Mouse (Mus musculus) C2C12 (cell line): ENCODE measurements around the gene Hdac6. TPM values are rescaled to one million over a fixed set of nuclear protein-coding genes. Genes with fewer than 3 reads are reported as not detected.

Experiments
- H3K27me3 ChIP-seq: one replicate; pipeline ENCODE4 v1.6.1; 2011; ENCODE audit not compliant: control insufficient read depth, insufficient read depth, insufficient read length
- H3K36me3 ChIP-seq: one replicate; pipeline ENCODE4 v1.6.1; 2011; ENCODE audit not compliant: control insufficient read depth, insufficient read depth
- H3K4me3 ChIP-seq: one replicate; pipeline ENCODE4 v1.5.1; 2011; ENCODE audit warnings: mild to moderate bottlenecking, control low read depth; ENCODE audit not compliant: poor library complexity, insufficient read depth, severe bottlenecking
- H3K79me2 ChIP-seq: one replicate; pipeline ENCODE4 v1.6.1; 2011; ENCODE audit not compliant: control insufficient read depth, insufficient read depth
- H3K79me3 ChIP-seq: one replicate; pipeline ENCODE4 v1.6.1; 2011; ENCODE audit warnings: low read depth, control low read depth
- H3ac ChIP-seq: one replicate; pipeline ENCODE3; 2011; ENCODE audit warnings: low read depth; ENCODE audit not compliant: control insufficient read depth, insufficient read length
- CEBPB ChIP-seq: IDR thresholded peaks from one replicate; pipeline ENCODE4 v1.6.1; 2011; ENCODE audit warnings: low read depth, mild to moderate bottlenecking, control low read depth, moderate library complexity
- CTCF ChIP-seq: IDR thresholded peaks from one replicate; pipeline ENCODE4 v1.5.1; 2011; ENCODE audit not compliant: control insufficient read depth, insufficient read depth, insufficient read length
- FOSL1 ChIP-seq: IDR thresholded peaks from one replicate; pipeline ENCODE4 v1.8.0; 2011; ENCODE audit warnings: mild to moderate bottlenecking, low read length; ENCODE audit not compliant: poor library complexity, insufficient read depth, severe bottlenecking
- MAX ChIP-seq: IDR thresholded peaks from one replicate; pipeline ENCODE4 v1.6.1; 2011; ENCODE audit warnings: mild to moderate bottlenecking, control low read depth
- MYOD1 ChIP-seq: IDR thresholded peaks from one replicate; pipeline ENCODE4 v1.6.1; 2011; ENCODE audit warnings: low read depth; ENCODE audit not compliant: control insufficient read depth, insufficient read length
- MYOG ChIP-seq: IDR thresholded peaks from one replicate; pipeline ENCODE4 v1.6.1; 2011; ENCODE audit not compliant: control insufficient read depth, insufficient read length; ENCODE audit errors: extremely low read depth
- USF1 ChIP-seq: IDR thresholded peaks from one replicate; pipeline ENCODE4 v1.6.1; 2011; ENCODE audit warnings: low read depth, mild to moderate bottlenecking, control low read depth, moderate library complexity
- polyA plus RNA-seq: library from polyadenylated mRNA; unstranded; fragments of >200 nt; fragmentation: generic; extraction: Trizol; gene quantifications from one replicate; pipeline ENCODE4 v1.2.1, GENCODE M21; 2012; ENCODE audit warnings: missing spikeins

Gene Hdac6
- polyA plus RNA-seq, 1 experiment, result 19.0 TPM

DNA sequence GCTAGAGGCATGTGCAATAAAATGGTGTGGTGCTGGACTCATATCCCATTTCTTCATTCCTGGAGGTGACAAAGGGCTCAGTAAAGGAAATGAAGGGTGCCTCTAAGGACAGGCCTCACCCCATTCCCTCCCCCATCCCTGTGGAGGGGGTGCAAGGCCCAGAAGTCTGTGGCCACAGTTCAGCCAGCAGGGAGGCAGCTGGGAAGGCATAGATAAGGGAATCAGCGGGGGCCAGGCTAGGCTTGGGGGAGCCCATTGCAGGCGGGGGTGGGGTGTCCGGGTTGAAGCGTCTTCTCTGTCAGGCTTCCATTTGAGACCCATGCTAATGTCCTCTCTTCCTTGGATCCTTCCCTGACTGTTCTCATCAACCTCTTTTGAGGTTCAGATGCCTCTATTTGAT lies 23.6 kb upstream of the Hdac6 start:
- H3K27me3 ChIP-seq, result no peaks in the 10 kb centered on the region
- no peak overlapping the region for H3K4me3 ChIP-seq
- no peak for TF ChIP-seq FOSL1
- no peak overlapping the region for H3ac ChIP-seq
- no peaks in the 10 kb centered on the region for H3K36me3 ChIP-seq
- H3K79me2 ChIP-seq, result no peaks in the 10 kb centered on the region
- H3K79me3 ChIP-seq, result no peaks in the 10 kb centered on the region

DNA sequence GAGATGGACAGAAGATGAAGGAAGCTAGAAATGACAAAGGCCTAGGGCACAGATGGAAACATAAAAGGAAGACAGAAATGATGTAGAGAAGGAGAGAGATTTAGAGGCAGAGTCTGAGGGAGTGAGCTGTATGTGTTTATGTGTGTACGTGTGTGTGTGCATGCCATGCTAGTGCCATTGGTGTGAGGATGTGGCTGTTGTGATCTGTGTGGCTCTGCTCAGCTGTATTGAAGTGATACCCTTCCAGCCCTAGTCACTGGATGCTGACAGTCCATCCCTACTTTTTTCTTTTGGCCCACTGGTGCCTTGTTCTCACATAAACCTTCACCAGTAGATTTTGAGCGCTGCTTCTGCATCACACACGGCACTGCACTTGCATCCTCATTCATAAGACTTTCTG lies 21.2 kb upstream of the Hdac6 start:
- Histone ChIP-seq H3K79me2 (no peaks in the 10 kb centered on the region), H3K4me3 (no peak overlapping the region), H3K27me3 (no peaks in the 10 kb centered on the region), H3K36me3 (no peaks in the 10 kb centered on the region), H3K79me3 (no peaks in the 10 kb centered on the region), H3ac (no peak overlapping the region)
- TF ChIP-seq USF1 (no peak), MAX (no peak), MYOG (no peak), MYOD1 (no peak), CEBPB (no peak), FOSL1 (no peak), CTCF (no peak)

DNA sequence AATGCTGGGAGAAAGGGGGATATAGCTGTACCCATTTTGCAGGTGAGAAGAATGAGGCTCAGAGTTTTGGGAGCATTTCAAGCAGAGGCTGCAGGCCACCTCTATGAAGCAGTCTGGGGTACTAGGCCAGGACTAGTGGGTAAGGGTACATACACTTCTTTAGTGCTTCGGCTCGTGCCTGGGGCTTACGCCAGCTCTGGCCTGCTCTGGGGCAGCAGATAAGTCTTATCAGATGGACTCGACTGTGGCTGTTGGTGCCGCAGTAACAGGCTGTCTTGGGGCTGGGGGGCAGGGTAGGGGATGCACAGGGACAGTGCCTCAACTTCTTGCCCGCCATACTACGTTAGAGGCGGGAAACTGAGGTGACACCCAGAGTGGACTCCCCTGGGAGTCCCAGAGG lies 20.5 kb upstream of the Hdac6 start:
- Histone ChIP-seq H3K79me2 (no peaks in the 10 kb centered on the region), H3K36me3 (no peaks in the 10 kb centered on the region), H3K79me3 (no peaks in the 10 kb centered on the region), H3ac (no peak overlapping the region), H3K4me3 (no peak overlapping the region), H3K27me3 (no peaks in the 10 kb centered on the region)
- TF ChIP-seq MYOG (no peak), CTCF (no peak), MAX (no peak), MYOD1 (no peak), FOSL1 (no peak), USF1 (no peak), CEBPB (no peak)

DNA sequence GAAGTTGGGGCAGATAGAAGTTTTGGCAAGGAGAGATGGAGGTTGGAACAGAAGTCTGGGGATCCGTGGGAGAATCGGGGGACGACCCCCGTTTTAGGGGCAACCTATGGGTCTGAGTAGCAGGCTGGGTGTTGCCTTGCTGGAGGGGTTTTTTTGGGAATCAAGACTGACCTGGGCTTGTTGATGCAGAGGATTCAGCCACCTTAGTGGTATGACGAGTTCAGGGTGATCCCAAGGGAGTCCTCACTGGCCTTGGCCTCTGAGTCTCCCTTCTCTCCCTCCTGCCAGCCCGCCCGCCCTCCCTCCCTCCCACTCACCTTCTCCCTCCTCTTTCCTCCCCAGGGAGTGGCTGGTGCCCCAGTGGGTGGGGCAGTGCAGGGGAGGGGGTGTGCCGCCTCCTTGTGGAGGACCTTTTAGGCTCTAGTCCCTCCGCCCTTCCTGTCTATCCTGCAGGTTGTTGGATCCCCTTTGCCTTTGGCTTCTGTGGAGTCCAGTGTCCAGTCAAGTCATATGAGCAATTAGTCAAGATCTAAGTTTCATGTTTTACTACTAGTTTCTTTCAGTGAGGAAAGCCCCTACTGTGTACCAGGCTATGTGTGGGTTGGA lies 20.0 kb upstream of the Hdac6 start:
- Histone ChIP-seq H3K36me3 (no peaks in the 10 kb centered on the region), H3K79me2 (no peaks in the 10 kb centered on the region)

DNA sequence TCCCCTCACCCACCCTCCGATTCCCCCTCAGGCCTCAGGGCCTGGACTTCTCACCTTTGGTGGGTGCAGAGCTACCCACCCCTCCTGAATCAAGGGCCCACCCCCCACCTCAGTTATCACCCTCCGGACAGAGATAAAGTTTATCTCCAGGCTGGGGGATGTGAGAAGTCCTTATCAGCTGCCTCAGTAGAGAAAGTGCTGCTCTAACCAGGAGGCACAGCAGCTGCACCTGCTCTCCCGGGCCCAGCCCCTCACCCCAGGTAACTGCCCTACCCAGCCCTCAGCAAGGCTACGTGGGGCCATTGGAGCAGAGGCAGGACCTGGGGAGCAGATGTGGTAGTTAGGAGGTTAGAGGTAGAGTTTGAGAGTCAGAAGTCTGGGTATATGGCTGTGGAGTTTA lies 18.5 kb upstream of the Hdac6 start:
- Histone ChIP-seq H3ac (no peak overlapping the region), H3K79me3 (no peaks in the 10 kb centered on the region), H3K27me3 (no peaks in the 10 kb centered on the region), H3K79me2 (no peaks in the 10 kb centered on the region), H3K4me3 (no peak overlapping the region), H3K36me3 (no peaks in the 10 kb centered on the region)
- TF ChIP-seq MAX (no peak), MYOG (no peak), MYOD1 (no peak), FOSL1 (no peak), USF1 (no peak), CTCF (no peak), CEBPB (no peak)

More for the DNA sequence above, 20.0 kb upstream of the Hdac6 start:
- Histone ChIP-seq H3ac (no peak overlapping the region), H3K79me3 (no peaks in the 10 kb centered on the region), H3K4me3 (no peak overlapping the region), H3K27me3 (no peaks in the 10 kb centered on the region)
- TF ChIP-seq MYOG, result no peak
- no peak for TF ChIP-seq CEBPB
- TF ChIP-seq FOSL1, result no peak
- TF ChIP-seq USF1, result no peak
- TF ChIP-seq CTCF, result no peak
- TF ChIP-seq MAX, result no peak
- no peak for TF ChIP-seq MYOD1

DNA sequence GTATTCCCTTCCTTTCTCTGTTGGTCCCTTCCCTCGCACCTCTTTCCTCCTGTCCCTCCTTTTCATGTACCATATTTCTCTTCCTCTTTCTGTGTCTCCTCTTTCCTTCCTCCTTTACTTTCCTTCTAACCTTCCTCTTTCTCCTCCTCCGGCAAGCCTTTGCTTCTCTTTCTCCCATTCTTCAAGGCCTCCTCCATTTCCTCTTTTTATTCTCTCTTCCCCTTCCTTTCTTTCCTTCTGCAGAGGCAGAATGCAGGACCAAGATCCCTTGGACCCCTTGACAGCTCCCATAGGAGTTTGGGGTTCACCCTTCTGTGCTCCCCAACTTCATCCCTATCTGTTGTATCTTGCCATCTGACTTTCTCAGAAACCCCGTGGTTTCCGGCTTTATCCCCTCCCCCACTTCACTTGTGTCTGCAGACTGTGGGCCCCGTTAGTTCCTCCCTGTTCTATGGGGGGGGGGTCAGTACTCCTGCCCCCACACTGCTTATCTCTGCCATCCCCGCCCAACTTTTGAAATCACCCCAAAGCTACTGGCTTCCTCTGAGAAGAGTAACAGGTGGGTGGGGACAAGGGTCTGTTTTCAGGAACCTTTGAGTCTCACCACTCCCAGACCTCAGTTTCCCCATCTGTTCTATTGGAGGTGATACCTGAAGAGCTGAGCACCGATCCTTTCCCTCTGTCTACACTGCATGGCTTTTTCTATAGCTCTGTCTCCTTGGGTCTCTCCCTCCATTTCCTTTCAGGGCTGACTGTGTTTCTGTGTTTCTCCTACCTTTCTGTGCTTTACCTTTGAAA lies 16.3 kb upstream of the Hdac6 start:
- H3ac ChIP-seq, result no peak overlapping the region
- no peaks in the 10 kb centered on the region for H3K36me3 ChIP-seq
- H3K27me3 ChIP-seq, result no peaks in the 10 kb centered on the region
- no peaks in the 10 kb centered on the region for H3K79me2 ChIP-seq
- H3K4me3 ChIP-seq, result no peak overlapping the region
- TF ChIP-seq MYOG, result no peak
- TF ChIP-seq MAX, result no peak
- TF ChIP-seq USF1, result no peak
- no peak for TF ChIP-seq CEBPB
- no peak for TF ChIP-seq MYOD1
- TF ChIP-seq CTCF, result no peak
- no peak for TF ChIP-seq FOSL1
- no peaks in the 10 kb centered on the region for H3K79me3 ChIP-seq
